Mouse (Mus musculus): ENCODE data around the gene Ergic1.

DNA sequence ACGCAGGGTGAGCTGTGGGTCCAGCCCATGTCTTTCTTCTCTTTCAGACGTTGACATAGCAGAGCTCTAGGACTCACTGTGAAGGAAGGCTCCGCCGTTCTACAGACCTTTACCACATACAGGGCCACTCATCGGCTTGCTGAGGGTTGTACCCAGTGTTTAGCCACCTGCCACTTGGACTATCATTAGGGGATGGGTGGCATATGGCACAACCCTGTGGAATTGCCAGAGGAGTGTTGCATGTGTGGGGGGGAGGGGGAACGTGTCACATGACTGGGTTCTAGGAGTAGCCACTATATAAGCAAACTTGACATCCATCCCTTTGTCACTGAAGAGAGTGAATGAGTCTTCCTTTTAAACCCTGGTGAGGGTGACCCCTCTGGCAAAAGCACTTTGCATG is 2.2 kb downstream of the Ergic1 start:
- TF ChIP-seq CTCF (IDR thresholded peaks at IDR 0.05; ENCODE audit: control insufficient read depth, insufficient read depth, insufficient read length) (no peak), MYOD1 (IDR thresholded peaks at IDR 0.05; ENCODE audit: control insufficient read depth, insufficient read length, low read depth) (no peak), USF1 (IDR thresholded peaks at IDR 0.05; ENCODE audit: low read depth) (no peak), MAX (IDR thresholded peaks at IDR 0.05) (no peak)
